Mouse (Mus musculus): ENCODE results near the gene Wdr46. TPM values are rescaled to one million over a fixed set of nuclear protein-coding genes. Genes with fewer than 3 reads are reported as not detected.
"Not testable (repeated sequence)": the region's sequence is repeated elsewhere in the genome, so short reads cannot be mapped to it uniquely, and the experiment has no call there.

Gene Wdr46
- polyA plus RNA-seq, 1 experiment = 64.8 TPM

GRCm38 (mm10) chr17:33899642-33900041 is 40.8 kb upstream of the Wdr46 start:
- H3K79me2 ChIP-seq (ENCODE audit: control insufficient read depth, insufficient read depth) = no peaks in the 10 kb centered on the region
- H3K4me3 ChIP-seq (ENCODE audit: insufficient read depth, poor library complexity, severe bottlenecking) = no peak overlapping the region

GRCm38 (mm10) chr17:33900281-33900988 is 40.0 kb upstream of the Wdr46 start:
- Histone ChIP-seq H3ac (ENCODE audit: control insufficient read depth, insufficient read length, low read depth) (no peak overlapping the region), H3K4me3 (ENCODE audit: insufficient read depth, poor library complexity, severe bottlenecking) (no peak overlapping the region), H3K79me2 (ENCODE audit: control insufficient read depth, insufficient read depth) (no peaks in the 10 kb centered on the region), H3K36me3 (ENCODE audit: control insufficient read depth, insufficient read depth) (no peaks in the 10 kb centered on the region), H3K27me3 (ENCODE audit: control insufficient read depth, insufficient read depth, insufficient read length) (no peaks in the 10 kb centered on the region), H3K79me3 (ENCODE audit: low read depth) (no peaks in the 10 kb centered on the region)
- TF ChIP-seq MAX (IDR thresholded peaks at IDR 0.05) (no peak), MYOD1 (IDR thresholded peaks at IDR 0.05; ENCODE audit: control insufficient read depth, insufficient read length, low read depth) (no peak), USF1 (IDR thresholded peaks at IDR 0.05; ENCODE audit: low read depth) (no peak), FOSL1 (IDR thresholded peaks at IDR 0.05; ENCODE audit: insufficient read depth, low read length, poor library complexity, severe bottlenecking) (no peak), CTCF (IDR thresholded peaks at IDR 0.05; ENCODE audit: control insufficient read depth, insufficient read depth, insufficient read length) (no peak), MYOG (IDR thresholded peaks at IDR 0.05; ENCODE audit: control insufficient read depth, extremely low read depth, insufficient read length) (no peak)

More at GRCm38 (mm10) chr17:33899642-33900041, 40.8 kb upstream of the Wdr46 start:
- no peak for TF ChIP-seq USF1 (IDR thresholded peaks at IDR 0.05; ENCODE audit: low read depth)
- no peak for TF ChIP-seq MYOG (IDR thresholded peaks at IDR 0.05; ENCODE audit: control insufficient read depth, extremely low read depth, insufficient read length)
- TF ChIP-seq CEBPB (IDR thresholded peaks at IDR 0.05; ENCODE audit: low read depth) = no peak
- TF ChIP-seq FOSL1 (IDR thresholded peaks at IDR 0.05; ENCODE audit: insufficient read depth, low read length, poor library complexity, severe bottlenecking) = no peak
- no peak for TF ChIP-seq MAX (IDR thresholded peaks at IDR 0.05)
- TF ChIP-seq CTCF (IDR thresholded peaks at IDR 0.05; ENCODE audit: control insufficient read depth, insufficient read depth, insufficient read length) = no peak
- TF ChIP-seq MYOD1 (IDR thresholded peaks at IDR 0.05; ENCODE audit: control insufficient read depth, insufficient read length, low read depth) = no peak
- Histone ChIP-seq H3K27me3 (ENCODE audit: control insufficient read depth, insufficient read depth, insufficient read length) (no peaks in the 10 kb centered on the region), H3K36me3 (ENCODE audit: control insufficient read depth, insufficient read depth) (no peaks in the 10 kb centered on the region), H3ac (ENCODE audit: control insufficient read depth, insufficient read length, low read depth) (no peak overlapping the region), H3K79me3 (ENCODE audit: low read depth) (no peaks in the 10 kb centered on the region)

- Histone ChIP-seq H3K27me3 (ENCODE audit: control insufficient read depth, insufficient read depth, insufficient read length) (no peaks in the 10 kb centered on the region), H3K79me3 (ENCODE audit: low read depth) (no peaks in the 10 kb centered on the region), H3ac (ENCODE audit: control insufficient read depth, insufficient read length, low read depth) (no peak overlapping the region), H3K4me3 (ENCODE audit: insufficient read depth, poor library complexity, severe bottlenecking) (no peak overlapping the region), H3K79me2 (ENCODE audit: control insufficient read depth, insufficient read depth) (no peaks in the 10 kb centered on the region), H3K36me3 (ENCODE audit: control insufficient read depth, insufficient read depth) (no peaks in the 10 kb centered on the region)
- TF ChIP-seq USF1 (IDR thresholded peaks at IDR 0.05; ENCODE audit: low read depth) = no peak
- no peak for TF ChIP-seq CEBPB (IDR thresholded peaks at IDR 0.05; ENCODE audit: low read depth)
Measured at GRCm38 (mm10) chr17:33900989-33901314, 39.5 kb upstream of the Wdr46 start.

DNA sequence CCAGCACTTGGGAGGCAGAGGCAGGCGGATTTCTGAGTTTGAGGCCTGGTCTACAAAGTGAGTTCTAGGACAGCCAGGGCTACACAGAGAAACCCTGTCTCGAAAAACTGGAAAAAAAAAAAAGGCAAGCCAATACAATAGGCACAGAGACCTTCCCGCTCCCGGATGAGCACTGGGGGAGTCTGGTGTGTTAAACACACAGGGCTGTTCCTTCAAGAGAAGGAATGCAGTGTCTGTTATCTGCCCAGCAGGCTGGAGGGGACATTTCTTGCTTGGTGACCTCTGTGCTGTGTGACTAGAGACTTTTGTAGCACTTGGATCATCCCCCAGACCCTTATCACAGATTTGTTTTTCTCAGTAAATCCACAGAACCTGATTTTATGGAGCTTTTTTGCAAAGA is 38.8 kb upstream of the Wdr46 start:
- no peak for TF ChIP-seq USF1 (IDR thresholded peaks at IDR 0.05; ENCODE audit: low read depth)
- TF ChIP-seq MYOD1 (IDR thresholded peaks at IDR 0.05; ENCODE audit: control insufficient read depth, insufficient read length, low read depth) = no peak
- no peak for TF ChIP-seq MYOG (IDR thresholded peaks at IDR 0.05; ENCODE audit: control insufficient read depth, extremely low read depth, insufficient read length)
- TF ChIP-seq CTCF (IDR thresholded peaks at IDR 0.05; ENCODE audit: control insufficient read depth, insufficient read depth, insufficient read length) = no peak
- no peak for TF ChIP-seq FOSL1 (IDR thresholded peaks at IDR 0.05; ENCODE audit: insufficient read depth, low read length, poor library complexity, severe bottlenecking)
- no peak for TF ChIP-seq CEBPB (IDR thresholded peaks at IDR 0.05; ENCODE audit: low read depth)
- TF ChIP-seq MAX (IDR thresholded peaks at IDR 0.05) = no peak
- H3ac ChIP-seq (ENCODE audit: control insufficient read depth, insufficient read length, low read depth) = no peak overlapping the region

DNA sequence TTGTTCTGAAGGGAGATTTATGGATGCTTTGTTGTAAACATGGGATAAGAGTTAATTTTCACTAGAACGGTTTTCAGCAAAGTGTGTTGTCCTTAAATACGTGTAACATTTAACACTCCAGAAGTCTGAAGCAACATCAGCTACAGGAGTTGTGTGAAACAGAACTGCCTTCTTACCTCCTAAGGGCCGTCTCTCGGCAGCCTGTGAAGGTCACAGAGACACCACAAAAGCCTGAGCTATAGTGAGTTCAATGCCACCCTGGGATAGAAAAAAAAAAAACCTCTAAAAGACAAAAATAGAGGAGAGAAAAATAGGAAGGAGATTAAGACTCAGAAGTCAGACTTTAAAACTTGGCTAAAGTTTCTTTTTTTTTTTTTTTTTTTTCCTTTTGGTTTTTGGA is 38.4 kb upstream of the Wdr46 start:
- H3K79me3 ChIP-seq (ENCODE audit: low read depth) = no peaks in the 10 kb centered on the region
- no peak overlapping the region for H3K4me3 ChIP-seq (ENCODE audit: insufficient read depth, poor library complexity, severe bottlenecking)
- TF ChIP-seq MAX (IDR thresholded peaks at IDR 0.05) (no peak), USF1 (IDR thresholded peaks at IDR 0.05; ENCODE audit: low read depth) (no peak), CTCF (IDR thresholded peaks at IDR 0.05; ENCODE audit: control insufficient read depth, insufficient read depth, insufficient read length) (no peak), FOSL1 (IDR thresholded peaks at IDR 0.05; ENCODE audit: insufficient read depth, low read length, poor library complexity, severe bottlenecking) (no peak), CEBPB (IDR thresholded peaks at IDR 0.05; ENCODE audit: low read depth) (no peak), MYOD1 (IDR thresholded peaks at IDR 0.05; ENCODE audit: control insufficient read depth, insufficient read length, low read depth) (no peak), MYOG (IDR thresholded peaks at IDR 0.05; ENCODE audit: control insufficient read depth, extremely low read depth, insufficient read length) (no peak)
- H3K36me3 ChIP-seq (ENCODE audit: control insufficient read depth, insufficient read depth) = no peaks in the 10 kb centered on the region
- H3K79me2 ChIP-seq (ENCODE audit: control insufficient read depth, insufficient read depth) = no peaks in the 10 kb centered on the region
- no peak overlapping the region for H3ac ChIP-seq (ENCODE audit: control insufficient read depth, insufficient read length, low read depth)
- H3K27me3 ChIP-seq (ENCODE audit: control insufficient read depth, insufficient read depth, insufficient read length) = no peaks in the 10 kb centered on the region

More for the DNA sequence above, 38.8 kb upstream of the Wdr46 start:
- no peak overlapping the region for H3K4me3 ChIP-seq (ENCODE audit: insufficient read depth, poor library complexity, severe bottlenecking)
- no peaks in the 10 kb centered on the region for H3K79me3 ChIP-seq (ENCODE audit: low read depth)
- H3K27me3 ChIP-seq (ENCODE audit: control insufficient read depth, insufficient read depth, insufficient read length) = no peaks in the 10 kb centered on the region
- no peaks in the 10 kb centered on the region for H3K36me3 ChIP-seq (ENCODE audit: control insufficient read depth, insufficient read depth)
- H3K79me2 ChIP-seq (ENCODE audit: control insufficient read depth, insufficient read depth) = no peaks in the 10 kb centered on the region

GRCm38 (mm10) chr17:33902491-33902890 is 38.0 kb upstream of the Wdr46 start:
- Histone ChIP-seq H3K36me3 (ENCODE audit: control insufficient read depth, insufficient read depth) (no peaks in the 10 kb centered on the region), H3K4me3 (ENCODE audit: insufficient read depth, poor library complexity, severe bottlenecking) (no peak overlapping the region), H3K27me3 (ENCODE audit: control insufficient read depth, insufficient read depth, insufficient read length) (no peaks in the 10 kb centered on the region), H3ac (ENCODE audit: control insufficient read depth, insufficient read length, low read depth) (no peak overlapping the region), H3K79me2 (ENCODE audit: control insufficient read depth, insufficient read depth) (no peaks in the 10 kb centered on the region), H3K79me3 (ENCODE audit: low read depth) (no peaks in the 10 kb centered on the region)
- TF ChIP-seq MAX (IDR thresholded peaks at IDR 0.05) (no peak), MYOG (IDR thresholded peaks at IDR 0.05; ENCODE audit: control insufficient read depth, extremely low read depth, insufficient read length) (no peak), CEBPB (IDR thresholded peaks at IDR 0.05; ENCODE audit: low read depth) (no peak), CTCF (IDR thresholded peaks at IDR 0.05; ENCODE audit: control insufficient read depth, insufficient read depth, insufficient read length) (no peak), FOSL1 (IDR thresholded peaks at IDR 0.05; ENCODE audit: insufficient read depth, low read length, poor library complexity, severe bottlenecking) (no peak), MYOD1 (IDR thresholded peaks at IDR 0.05; ENCODE audit: control insufficient read depth, insufficient read length, low read depth) (no peak), USF1 (IDR thresholded peaks at IDR 0.05; ENCODE audit: low read depth) (no peak)

DNA sequence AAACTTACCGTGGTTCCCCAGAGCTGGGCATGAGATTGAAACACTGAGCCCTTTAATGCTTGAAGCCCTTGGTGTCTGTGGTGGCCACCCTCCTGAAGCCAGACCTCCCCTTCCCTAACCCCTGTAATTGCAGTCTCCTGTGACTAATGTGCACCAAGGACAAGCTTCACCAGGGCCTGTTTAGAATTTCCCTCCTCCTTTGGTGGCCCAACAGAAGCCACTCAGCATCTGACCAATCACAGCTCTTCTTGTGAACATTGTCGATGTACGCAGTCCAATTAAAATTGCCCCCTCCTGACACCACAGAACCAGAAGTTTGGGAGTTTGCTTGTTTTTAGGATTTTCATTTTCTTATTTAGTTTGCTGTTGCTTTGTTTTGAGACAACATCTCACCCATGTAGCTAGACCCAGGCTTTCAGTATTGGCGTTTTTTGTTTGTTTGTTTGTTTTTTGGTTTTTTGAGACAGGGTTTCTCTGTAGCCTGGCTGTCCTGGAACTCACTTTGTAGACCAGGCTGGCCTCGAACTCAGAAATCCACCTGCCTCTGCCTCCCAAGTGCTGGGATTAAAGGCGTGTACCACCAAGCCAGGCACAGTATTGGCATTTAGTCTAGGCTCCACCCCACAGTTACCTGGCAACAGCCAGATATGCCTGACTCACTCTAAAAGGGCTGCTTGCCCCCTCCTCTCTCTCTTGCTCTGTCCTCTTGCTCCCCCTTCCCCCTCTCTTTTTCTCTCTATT is 36.4 kb upstream of the Wdr46 start:
- not testable (repeated sequence) for H3K79me2 ChIP-seq (ENCODE audit: control insufficient read depth, insufficient read depth); H3K79me3 ChIP-seq (ENCODE audit: low read depth); H3ac ChIP-seq (ENCODE audit: control insufficient read depth, insufficient read length, low read depth); H3K36me3 ChIP-seq (ENCODE audit: control insufficient read depth, insufficient read depth); H3K4me3 ChIP-seq (ENCODE audit: insufficient read depth, poor library complexity, severe bottlenecking); H3K27me3 ChIP-seq (ENCODE audit: control insufficient read depth, insufficient read depth, insufficient read length)

GRCm38 (mm10) chr17:33904835-33905234 is 35.6 kb upstream of the Wdr46 start, which contains the start of gene Platr17:
Platr17 (plus strand) TSS chr17:33905135.
- not testable (repeated sequence) for H3K36me3 ChIP-seq (ENCODE audit: control insufficient read depth, insufficient read depth); H3K27me3 ChIP-seq (ENCODE audit: control insufficient read depth, insufficient read depth, insufficient read length); H3K79me2 ChIP-seq (ENCODE audit: control insufficient read depth, insufficient read depth); H3K4me3 ChIP-seq (ENCODE audit: insufficient read depth, poor library complexity, severe bottlenecking); H3K79me3 ChIP-seq (ENCODE audit: low read depth); H3ac ChIP-seq (ENCODE audit: control insufficient read depth, insufficient read length, low read depth)
